Mouse (Mus musculus): ENCODE results near the gene Fntb.

DNA sequence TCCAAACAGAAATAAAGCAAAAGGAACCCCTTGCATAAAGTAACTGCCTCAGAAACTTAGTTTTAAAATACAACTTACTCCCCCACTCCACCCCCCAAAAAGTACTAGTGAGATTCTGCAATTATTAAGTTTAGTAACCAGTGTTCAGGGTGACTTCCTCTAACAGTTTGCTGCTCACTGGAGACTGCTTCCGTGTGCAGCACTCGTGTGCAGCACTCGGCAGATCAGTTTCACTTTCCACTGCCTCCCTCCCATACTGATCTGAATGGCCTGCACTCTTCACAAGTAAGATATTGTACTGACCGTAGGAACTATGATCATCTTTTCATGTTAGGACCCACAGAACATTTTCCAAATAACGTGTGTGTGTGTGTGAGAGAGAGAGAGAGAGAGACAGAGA, 192.3 kb downstream of the Fntb start:
- TF ChIP-seq CTCF (IDR thresholded peaks at IDR 0.05; ENCODE audit: borderline replicate concordance, insufficient read depth, low read length), result no peak
- TF ChIP-seq POLR2A (IDR thresholded peaks at IDR 0.05; ENCODE audit: low read depth, low read length), result no peak

Data from embryonic fibroblast, embryonic 13.5 days (primary cell).